Mouse (Mus musculus) megakaryocyte, embryonic 14.5 days (primary cell): ENCODE measurements at regions not wholly inside any gene's neighbourhood (a gene's known extent, or its start where the extent isn't known, plus 50 kb on each side); places are given as distances from the start of the nearest gene placed in this dataset.

Experiments used
- FLI1 ChIP-seq: IDR thresholded peaks from 2 replicates; pipeline ENCODE4 v1.6.1; 2012; ENCODE audit warnings: low read length, inconsistent platforms, mixed read lengths
- GATA1 ChIP-seq: IDR thresholded peaks from 3 replicates; pipeline ENCODE4 v1.6.1; 2012; ENCODE audit warnings: mixed read lengths, low read length, inconsistent platforms, borderline replicate concordance

- TF ChIP-seq GATA1 = no peak
- TF ChIP-seq FLI1 = no peak
Observed at GRCm38 (mm10) chr13:46062758-46063157, 98.0 kb upstream of the Atxn1 start.
